Mouse (Mus musculus): ENCODE data around the gene Mmp9. TPM values are rescaled to one million over a fixed set of nuclear protein-coding genes. Genes with fewer than 3 reads are reported as not detected.

The Mmp9 gene
- total RNA-seq (2021): under 1 TPM; 0.56 to 0.60 TPM
- long read RNA-seq, experiment 1: 0 reads
- long read RNA-seq, experiment 2: 0 reads

GRCm38 (mm10) chr2:164940140-164940830 is at the start of gene Mmp9:
Gene Mmp9 (plus strand): TSS chr2:164940780.
- DNase-seq: no peak

- DNase-seq: no peak
These were observed 49.3 kb upstream of the Mmp9 start for GRCm38 (mm10) chr2:164891056-164891834.

GRCm38 (mm10) chr2:164891908-164892695 is 48.5 kb upstream of the Mmp9 start:
- no peak for DNase-seq

GRCm38 (mm10) chr2:164892696-164893216 is 47.8 kb upstream of the Mmp9 start:
- no peak for DNase-seq

GRCm38 (mm10) chr2:164894048-164894447 is 46.5 kb upstream of the Mmp9 start:
- DNase-seq: peak in 1 of 2 experiments; percentile 60

GRCm38 (mm10) chr2:164894644-164895043 is 45.9 kb upstream of the Mmp9 start:
- no peak for DNase-seq

- DNase-seq: no peak
These were observed 44.7 kb upstream of the Mmp9 start for GRCm38 (mm10) chr2:164895885-164896284.

- no peak for DNase-seq
These were observed 42.6 kb upstream of the Mmp9 start for GRCm38 (mm10) chr2:164898008-164898407.

- DNase-seq: no peak
These were observed 41.5 kb upstream of the Mmp9 start for GRCm38 (mm10) chr2:164899034-164899433.

- DNase-seq: no peak
These were observed 40.7 kb upstream of the Mmp9 start for GRCm38 (mm10) chr2:164899723-164900459.

GRCm38 (mm10) chr2:164901380-164901779 is 39.2 kb upstream of the Mmp9 start:
- no peak for DNase-seq

- DNase-seq: no peak
These were observed 37.1 kb upstream of the Mmp9 start for GRCm38 (mm10) chr2:164903496-164903895.

GRCm38 (mm10) chr2:164906071-164906470 is 34.5 kb upstream of the Mmp9 start:
- DNase-seq: no peak

GRCm38 (mm10) chr2:164907511-164907910 is 33.1 kb upstream of the Mmp9 start:
- DNase-seq: no peak

- DNase-seq: no peak
These were observed 32.6 kb upstream of the Mmp9 start for GRCm38 (mm10) chr2:164908011-164908410.

- DNase-seq: no peak
These were observed 31.5 kb upstream of the Mmp9 start for GRCm38 (mm10) chr2:164909100-164909499.

GRCm38 (mm10) chr2:164909542-164909941 is 31.0 kb upstream of the Mmp9 start:
- DNase-seq: peak in 1 of 2 experiments; percentile 61

GRCm38 (mm10) chr2:164910360-164911061 is 30.1 kb upstream of the Mmp9 start:
- peak; percentile 37 to 51 for DNase-seq

- peak; percentile 94 to 97 for DNase-seq
These were observed 29.2 kb upstream of the Mmp9 start, which contains the start of gene Zfp335 for GRCm38 (mm10) chr2:164911086-164912048. Gene Zfp335 (minus strand): TSS chr2:164911757.

- DNase-seq: peak; percentile 63 to 68
These were observed 28.4 kb upstream of the Mmp9 start for GRCm38 (mm10) chr2:164912151-164912550.
